In genomic region chr10:108389927-108390287, GRCm38 (mm10) we compare ENCODE assay signal across 9 mouse cellular contexts. TPM values are rescaled to one million over a fixed set of nuclear protein-coding genes. Genes with fewer than 3 reads are reported as not detected.
DNase-seq lines count a peak whose midpoint lies in the region; ATAC-seq and TF ChIP-seq lines count a peak whose summit lies in the region.
"Had no signal": no experiment of that assay in that cellular context is flagged by ENCODE, and none has a peak within 500 bp of the region (broad histone marks: within the 10 kb centered on the region; RNA-seq: fewer than 3 reads in every experiment).

No protein-coding gene starts in this region.

- H3K36me3 ChIP-seq in embryonic facial prominence, embryonic 14.5 days (ENCODE audit: control insufficient read depth, insufficient read depth, low read length) = no peaks in the 10 kb centered on the region
- no peaks in the 10 kb centered on the region for H3K36me3 ChIP-seq in limb, embryonic 14.5 days (ENCODE audit: control insufficient read depth, insufficient read depth, low read length)
- no peaks in the 10 kb centered on the region for H3K36me3 ChIP-seq in stomach, embryonic 14.5 days (ENCODE audit: control insufficient read depth, insufficient read depth, low read length)
- no peaks in the 10 kb centered on the region for H3K36me3 ChIP-seq in liver, postnatal 0 days (replicated peaks; ENCODE audit: insufficient read depth, low read length)
- H3K36me3 ChIP-seq in heart, embryonic 12.5 days = no peaks in the 10 kb centered on the region

- H3K4me3 ChIP-seq in lung, adult 2 months (replicated peaks; ENCODE audit: extremely low read depth, low read depth, low read length) = no peak overlapping the region
- H3K4me3 ChIP-seq in embryonic facial prominence, embryonic 14.5 days (ENCODE audit: low read depth, low read length) = no peak overlapping the region
- H3K4me3 ChIP-seq in limb, embryonic 14.5 days (replicated peaks; ENCODE audit: low read length) = no peak overlapping the region
- H3K4me3 ChIP-seq in stomach, embryonic 14.5 days (ENCODE audit: low read depth, low read length) = no peak overlapping the region
- no peak overlapping the region for H3K4me3 ChIP-seq in liver, postnatal 0 days (ENCODE audit: low read depth, low read length)
- H3K4me3 ChIP-seq in heart, embryonic 12.5 days = no peak overlapping the region

- no peak for TF ChIP-seq CTCF in lung, adult 2 months (IDR thresholded peaks at IDR 0.05; ENCODE audit: insufficient read depth, low read length)
- no peak for TF ChIP-seq CTCF in liver, postnatal 0 days (IDR thresholded peaks at IDR 0.05; ENCODE audit: low read depth)

- no peak overlapping the region for H3K9ac ChIP-seq in embryonic facial prominence, embryonic 14.5 days (ENCODE audit: low read depth, low read length)
- H3K9ac ChIP-seq in limb, embryonic 14.5 days (ENCODE audit: low read depth, low read length, severe bottlenecking) = no peak overlapping the region
- no peak overlapping the region for H3K9ac ChIP-seq in stomach, embryonic 14.5 days (replicated peaks; ENCODE audit: low read depth, low read length)
- H3K9ac ChIP-seq in liver, postnatal 0 days (replicated peaks) = no peak overlapping the region
- no peak overlapping the region for H3K9ac ChIP-seq in heart, embryonic 12.5 days

- H3K9me3 ChIP-seq in embryonic facial prominence, embryonic 14.5 days (ENCODE audit: control insufficient read depth, low read length) = no peaks in the 10 kb centered on the region
- no peaks in the 10 kb centered on the region for H3K9me3 ChIP-seq in limb, embryonic 14.5 days (ENCODE audit: control insufficient read depth, low read length)
- H3K9me3 ChIP-seq in stomach, embryonic 14.5 days (ENCODE audit: control insufficient read depth, low read depth, low read length) = no peaks in the 10 kb centered on the region
- no peaks in the 10 kb centered on the region for H3K9me3 ChIP-seq in liver, postnatal 0 days (ENCODE audit: low read length)
- no peaks in the 10 kb centered on the region for H3K9me3 ChIP-seq in heart, embryonic 12.5 days (replicated peaks)

- H3K27ac ChIP-seq in embryonic facial prominence, embryonic 14.5 days (replicated peaks; ENCODE audit: low read depth, low read length) = no peak overlapping the region
- no peak overlapping the region for H3K27ac ChIP-seq in limb, embryonic 14.5 days (replicated peaks; ENCODE audit: low read depth, low read length)
- H3K27ac ChIP-seq in stomach, embryonic 14.5 days (ENCODE audit: low read length) = 0 out of 2 replicates have a peak overlapping the region, but pooled peaks have one; percentile 15
- H3K27ac ChIP-seq in liver, postnatal 0 days (ENCODE audit: low read depth) = no peak overlapping the region
- H3K27ac ChIP-seq in heart, embryonic 12.5 days (ENCODE audit: poor library complexity, severe bottlenecking) = no peak overlapping the region

- peak; percentile 86 for ATAC-seq in embryonic facial prominence, embryonic 14.5 days (ENCODE audit: low read depth)
- peak; percentile 48; the same call in 1 of the 2 replicates for ATAC-seq in limb, embryonic 14.5 days (ENCODE audit: low FRiP score, low read depth)
- ATAC-seq in stomach, embryonic 14.5 days (ENCODE audit: insufficient number of reproducible peaks, insufficient read depth, low FRiP score, low read depth) = peak; percentile 85
- no peak for ATAC-seq in liver, postnatal 0 days
- ATAC-seq in heart, embryonic 12.5 days (ENCODE audit: insufficient number of reproducible peaks, low FRiP score) = no peak

- no peaks in the 10 kb centered on the region for H3K27me3 ChIP-seq in embryonic facial prominence, embryonic 14.5 days (replicated peaks; ENCODE audit: control insufficient read depth, insufficient read depth, low read length)
- no peaks in the 10 kb centered on the region for H3K27me3 ChIP-seq in limb, embryonic 14.5 days (ENCODE audit: control insufficient read depth, insufficient read depth, low read length)
- H3K27me3 ChIP-seq in stomach, embryonic 14.5 days (ENCODE audit: control insufficient read depth, insufficient read depth, low read length) = no peaks in the 10 kb centered on the region
- no peaks in the 10 kb centered on the region for H3K27me3 ChIP-seq in liver, postnatal 0 days (ENCODE audit: insufficient read depth, low read length)
- no peaks in the 10 kb centered on the region for H3K27me3 ChIP-seq in heart, embryonic 12.5 days (replicated peaks)

- 24% methylated on average over 4 of the region's 4 CpGs for WGBS in lung, adult 2 months
- WGBS in embryonic facial prominence, embryonic 14.5 days = 24% methylated on average over 4 of the region's 4 CpGs
- WGBS in limb, embryonic 14.5 days = 18% methylated on average over 4 of the region's 4 CpGs
- WGBS in stomach, embryonic 14.5 days = 14% methylated on average over 4 of the region's 4 CpGs
- 58% methylated on average over 4 of the region's 4 CpGs for WGBS in liver, postnatal 0 days (ENCODE audit: insufficient replicate concordance)
- WGBS in heart, embryonic 12.5 days = 34% methylated on average over 4 of the region's 4 CpGs

- peak; percentile 54 to 75 for DNase-seq in lung, adult 18-20 months
- no peak for DNase-seq in lung, adult 2 months
- peak; percentile 86 for DNase-seq in embryonic facial prominence, embryonic 14.5 days (ENCODE audit: low spot score)
- peak; percentile 14 for DNase-seq in limb, embryonic 14.5 days (ENCODE audit: low spot score)
- DNase-seq in liver, postnatal 0 days = no peak
- no peak for DNase-seq in thymus, postnatal 10 days (ENCODE audit: low spot score in 2 of 2)
- DNase-seq: adrenal gland, postnatal 36 days had no signal

- peaks cover 8% of the 10 kb centered on the region for H3K4me1 ChIP-seq in lung, adult 2 months (ENCODE audit: control insufficient read depth, insufficient read depth, low read length)
- H3K4me1 ChIP-seq in embryonic facial prominence, embryonic 14.5 days (ENCODE audit: control insufficient read depth, insufficient read depth, low read length) = no peaks in the 10 kb centered on the region; the same call in 1 of the 2 replicates
- peaks cover 11% of the 10 kb centered on the region for H3K4me1 ChIP-seq in limb, embryonic 14.5 days (ENCODE audit: control insufficient read depth, insufficient read depth, low read length)
- peaks cover 11% of the 10 kb centered on the region; the same call in 1 of the 2 replicates for H3K4me1 ChIP-seq in stomach, embryonic 14.5 days (ENCODE audit: control insufficient read depth, insufficient read depth, low read length)
- peaks cover 6% of the 10 kb centered on the region for H3K4me1 ChIP-seq in liver, postnatal 0 days (ENCODE audit: insufficient read depth)
- peaks cover 45% of the 10 kb centered on the region for H3K4me1 ChIP-seq in heart, embryonic 12.5 days (replicated peaks)

- no peak overlapping the region for H3K4me2 ChIP-seq in embryonic facial prominence, embryonic 14.5 days (ENCODE audit: low read depth, low read length)
- H3K4me2 ChIP-seq in limb, embryonic 14.5 days (replicated peaks; ENCODE audit: low read depth, low read length, severe bottlenecking) = no peak overlapping the region
- no peak overlapping the region for H3K4me2 ChIP-seq in stomach, embryonic 14.5 days (replicated peaks; ENCODE audit: low read depth, low read length)
- no peak overlapping the region for H3K4me2 ChIP-seq in liver, postnatal 0 days (ENCODE audit: low read depth, low read length)
- no peak overlapping the region for H3K4me2 ChIP-seq in heart, embryonic 12.5 days

- no peak for TF ChIP-seq POLR2A in lung, adult 2 months (IDR thresholded peaks at IDR 0.05; ENCODE audit: borderline replicate concordance, extremely low read depth, low read depth, low read length)
- TF ChIP-seq POLR2A in limb, embryonic 14.5 days (IDR thresholded peaks at IDR 0.05; ENCODE audit: borderline replicate concordance, extremely low read depth, insufficient read depth, insufficient read length) = no peak

- TF ChIP-seq EP300 in liver, postnatal 0 days (IDR thresholded peaks at IDR 0.05; ENCODE audit: low read depth) = no peak

RNA-seq across cellular contexts. Expression of gene Pawr, which starts 58.0 kb away (rescaled TPM):
- polyA plus RNA-seq in lung, adult 2 months (2012; rRNA removed) = 12.9 and 23.8 TPM in 2 replicates
- 7.1 TPM in 2 replicates for polyA plus RNA-seq in embryonic facial prominence, embryonic 14.5 days (2014; fragmentation: Nextera tagmentation; extraction: Ambion mirVana)
- 2.8 and 3.1 TPM in 2 replicates for polyA plus RNA-seq in limb, embryonic 14.5 days (2012; rRNA removed)
- 3.5 and 4.6 TPM in 2 replicates for polyA plus RNA-seq in limb, embryonic 14.5 days (2014; fragmentation: Nextera tagmentation; extraction: Ambion mirVana)
- 13.5 and 18.5 TPM in 2 replicates for polyA plus RNA-seq in stomach, embryonic 14.5 days (2014; fragmentation: Nextera tagmentation; extraction: Ambion mirVana)
- polyA plus RNA-seq in liver, postnatal 0 days (2015; fragmentation: Nextera tagmentation; extraction: Ambion mirVana) = 3.5 and 4.9 TPM in 2 replicates
- 21.0 and 23.2 TPM in 2 replicates for polyA plus RNA-seq in heart, embryonic 12.5 days (2016; fragmentation: Nextera tagmentation; extraction: Ambion mirVana)

Comparison
In these comparisons a context has a peak if more than half of its experiments do, and no peak if none do; other contexts are left out.
1. DNase-seq: peak in lung, adult 18-20 months (2 of 2), embryonic facial prominence, embryonic 14.5 days (single experiment) and limb, embryonic 14.5 days (single experiment); none in lung, adult 2 months (single experiment), liver, postnatal 0 days (single experiment) and thymus, postnatal 10 days (0 of 2).
2. ATAC-seq: peak in embryonic facial prominence, embryonic 14.5 days (single experiment), limb, embryonic 14.5 days (single experiment) and stomach, embryonic 14.5 days (single experiment); none in liver, postnatal 0 days (single experiment) and heart, embryonic 12.5 days (single experiment).